Mouse (Mus musculus) kidney, postnatal 0 days (tissue): ENCODE measurements around the gene Itgb2. TPM values are rescaled to one million over a fixed set of nuclear protein-coding genes. Genes with fewer than 3 reads are reported as not detected.

Source experiments
- ATAC-seq: fragments of 200-750 bp; cut with Nextera tagmentation; replicated peaks from 2 replicates; pipeline ENCODE4 v1.8.0; 2017; ENCODE audit warnings: low read depth, moderate number of reproducible peaks, moderate TSS enrichment, moderate library complexity; ENCODE audit not compliant: low FRiP score
- DNase-seq: peaks from one replicate; pipeline ENCODE4 v3.0.0-alpha.2; 2016; ENCODE audit warnings: low spot score
- H3K27ac ChIP-seq: fragments of 300-500 bp; sonication (generic); 2 replicates; pipeline ENCODE4 v1.5.1; 2014; ENCODE audit warnings: mild to moderate bottlenecking
- H3K27me3 ChIP-seq: fragments of 300-500 bp; sonication (generic); 2 replicates; pipeline ENCODE4 v1.6.1; 2014; ENCODE audit warnings: low read length, mixed read lengths; ENCODE audit not compliant: insufficient read depth
- H3K36me3 ChIP-seq: fragments of 300-500 bp; sonication (generic); 2 replicates; pipeline ENCODE4 v1.6.1; 2014; ENCODE audit warnings: low read length, mixed read lengths; ENCODE audit not compliant: insufficient read depth
- H3K4me1 ChIP-seq: fragments of 300-500 bp; sonication (generic); replicated peaks from 2 replicates; pipeline ENCODE4 v1.6.1; 2014; ENCODE audit warnings: antibody characterized with exemption, low read length, mixed read lengths; ENCODE audit not compliant: insufficient read depth
- H3K4me2 ChIP-seq: fragments of 300-500 bp; sonication (generic); 2 replicates; pipeline ENCODE4 v1.6.1; 2014; ENCODE audit warnings: mild to moderate bottlenecking, low read length, moderate library complexity, mixed read lengths
- H3K4me3 ChIP-seq: fragments of 300-500 bp; sonication (generic); replicated peaks from 2 replicates; pipeline ENCODE4 v1.5.1; 2014; ENCODE audit warnings: low read depth, low read length
- H3K9ac ChIP-seq: fragments of 300-500 bp; sonication (generic); 2 replicates; pipeline ENCODE4 v1.6.1; 2014; ENCODE audit warnings: low read depth, low read length
- H3K9me3 ChIP-seq: fragments of 300-500 bp; sonication (generic); replicated peaks from 2 replicates; pipeline ENCODE4 v1.6.1; 2016; ENCODE audit warnings: low read length, inconsistent platforms, mixed read lengths
- CTCF ChIP-seq: IDR thresholded peaks from 2 replicates; pipeline ENCODE4 v1.5.1; 2016; ENCODE audit warnings: antibody characterized with exemption, low read depth, mild to moderate bottlenecking, moderate library complexity
- WGBS: fragments of 180-500 bp; shearing (Covaris S2); extraction: QIAGEN DNeasy Blood & Tissue Kit; methylation state at CpG from one replicate; pipeline ENCODE4 v1.1.7; 2014; 5-methylcytosine and 5-hydroxymethylcytosine counted together
- polyA plus RNA-seq: library from polyadenylated mRNA; unstranded; fragments of >200 nt; fragmentation: Nextera tagmentation; extraction: Ambion mirVana; gene quantifications from 2 replicates; pipeline ENCODE4 v1.2.1, GENCODE M21; 2015

The Itgb2 gene
- polyA plus RNA-seq, 1 experiment from 2014 or later, result 1.4 TPM

DNA sequence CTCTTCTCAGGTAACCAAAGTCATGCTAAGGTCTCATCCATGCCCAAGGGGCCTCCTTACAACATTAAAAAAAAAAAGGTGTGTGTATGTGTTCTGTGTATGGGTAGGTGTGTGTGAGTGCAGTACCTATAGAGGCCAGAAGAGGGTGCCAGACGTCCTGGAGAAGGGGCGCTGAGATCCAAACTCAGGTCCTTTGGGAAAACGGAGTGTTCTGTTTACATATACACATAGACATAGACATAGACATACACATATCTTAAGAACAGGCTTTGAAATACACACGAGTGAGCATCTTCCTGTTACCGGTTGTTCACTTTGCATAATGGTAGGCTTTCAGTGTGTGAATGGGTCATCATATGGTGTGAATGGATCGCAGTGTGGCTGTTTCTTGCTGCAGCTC is 74.1 kb downstream of the Itgb2 start:
- WGBS, result 92% methylated on average over 6 of the region's 6 CpGs
- Histone ChIP-seq H3K4me2 (no peak overlapping the region), H3K36me3 (no peaks in the 10 kb centered on the region), H3K9me3 (no peaks in the 10 kb centered on the region), H3K4me3 (no peak overlapping the region), H3K27me3 (no peaks in the 10 kb centered on the region), H3K27ac (no peak overlapping the region), H3K4me1 (peaks cover 10% of the 10 kb centered on the region; the same call in 1 of the 2 replicates), H3K9ac (no peak overlapping the region)
- no peak for DNase-seq
- no peak for ATAC-seq
- peak; percentile 48 for TF ChIP-seq CTCF

- TF ChIP-seq CTCF, result no peak
- Histone ChIP-seq H3K4me2 (no peak overlapping the region), H3K9ac (no peak overlapping the region), H3K36me3 (peaks cover 2% of the 10 kb centered on the region; the same call in 1 of the 2 replicates), H3K9me3 (no peaks in the 10 kb centered on the region), H3K4me1 (peaks cover 10% of the 10 kb centered on the region; the same call in 1 of the 2 replicates), H3K4me3 (no peak overlapping the region), H3K27ac (peak overlapping the region; percentile 99), H3K27me3 (no peaks in the 10 kb centered on the region)
- DNase-seq (no peak), ATAC-seq (no peak)
- WGBS, result 62% methylated on average over 5 of the region's 5 CpGs
Observed at GRCm38 (mm10) chr10:77604958-77605357, 74.9 kb downstream of the Itgb2 start.

DNA sequence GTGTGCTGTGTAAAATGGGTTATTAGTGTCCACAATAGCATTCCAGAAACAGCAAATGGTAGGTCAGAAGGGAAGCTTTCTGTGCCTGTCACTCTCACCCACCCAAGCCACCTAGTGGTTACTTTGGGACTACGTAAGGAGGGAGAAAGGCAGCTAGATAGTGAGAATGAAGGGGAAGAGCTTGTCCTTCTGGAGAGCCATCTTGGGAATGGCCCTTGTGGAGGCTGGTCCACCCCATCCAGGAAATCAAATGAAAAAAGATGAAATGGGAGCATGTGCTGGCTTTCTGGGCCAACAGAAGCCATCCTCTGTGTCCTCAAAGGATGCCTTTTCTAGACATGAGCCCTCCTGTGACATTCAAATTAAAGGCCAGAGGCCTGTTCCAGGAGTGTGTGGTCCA is 75.3 kb downstream of the Itgb2 start:
- peak; percentile 87 for DNase-seq
- ATAC-seq, result no peak; the same call in 1 of the 2 replicates
- 17% methylated on average over 1 of the region's 1 CpGs for WGBS

DNA sequence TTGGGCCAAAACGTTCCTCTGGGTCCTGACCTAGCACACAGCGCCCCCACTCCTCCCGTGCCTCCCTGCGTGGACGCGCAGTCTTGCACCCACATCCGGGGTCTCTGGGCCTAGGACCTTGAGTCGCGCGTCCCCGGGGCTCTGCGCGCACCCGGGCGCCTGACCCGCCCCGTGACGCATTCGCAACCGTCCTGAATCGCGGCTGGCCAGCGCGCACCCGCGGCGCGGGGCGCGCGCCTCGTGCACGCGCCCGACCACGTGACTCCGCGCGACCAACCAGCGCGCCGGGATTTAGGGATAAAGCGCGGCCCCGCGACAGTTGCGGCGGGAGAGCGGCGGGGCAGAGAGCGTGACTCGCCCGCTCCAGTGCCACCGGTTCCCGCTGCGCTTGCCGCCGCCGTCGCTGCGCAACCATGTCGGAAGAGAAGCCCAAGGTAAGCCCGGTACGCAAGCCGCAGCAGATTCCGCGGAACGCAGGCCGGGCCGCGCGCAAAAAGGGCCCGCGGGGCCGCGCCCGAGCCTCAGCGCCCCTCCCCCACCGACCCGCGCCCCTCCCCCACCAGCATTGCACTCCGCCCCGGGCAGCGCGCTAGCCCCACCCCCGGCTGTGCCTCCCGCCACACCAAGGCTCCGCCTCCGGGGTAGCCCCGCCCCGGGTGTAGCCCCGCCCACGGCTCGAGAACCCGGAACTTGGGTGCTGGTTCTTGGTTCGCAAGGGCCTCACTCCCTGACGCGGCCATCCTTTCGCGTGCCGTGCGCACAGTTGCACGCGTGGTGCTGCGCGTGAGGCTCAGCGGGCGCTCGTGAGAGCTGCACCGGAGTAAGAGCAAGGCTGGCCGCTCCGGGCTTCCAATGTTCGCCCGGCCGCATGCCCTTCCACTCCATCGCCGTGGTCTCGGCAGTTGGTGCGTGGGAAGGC is 76.1 kb downstream of the Itgb2 start, which contains the start of the genes Sumo3 and Gm49325:
Sumo3 (plus strand) TSS at position 190 of the 919 bp plus-strand sequence.
Gm49325 (plus strand) TSS at position 290 of the 919 bp plus-strand sequence.
- no peak for TF ChIP-seq CTCF
- Histone ChIP-seq H3K4me2 (peak within 1 kb of the TSS; percentile 93), H3K9ac (peak within 1 kb of the TSS; percentile 92), H3K4me1 (peaks cover 10% of the 10 kb centered on the region; the same call in 1 of the 2 replicates), H3K9me3 (no peaks in the 10 kb centered on the region), H3K27ac (peak within 1 kb of the TSS; percentile 99), H3K36me3 (peaks cover 14% of the 10 kb centered on the region; the same call in 1 of the 2 replicates), H3K27me3 (no peaks in the 10 kb centered on the region), H3K4me3 (peak within 1 kb of the TSS; percentile 70)
- WGBS, result under 1% methylated on average over 85 of the region's 119 CpGs
- DNase-seq (peak; percentile 94), ATAC-seq (peak; percentile 93)

More for the DNA sequence above, 75.3 kb downstream of the Itgb2 start:
- TF ChIP-seq CTCF, result peak; percentile 80
- Histone ChIP-seq H3K27ac (peak overlapping the region; percentile 99), H3K4me2 (peak overlapping the region; percentile 93), H3K36me3 (peaks cover 6% of the 10 kb centered on the region; the same call in 1 of the 2 replicates), H3K4me3 (peak overlapping the region; percentile 70), H3K4me1 (peaks cover 10% of the 10 kb centered on the region; the same call in 1 of the 2 replicates), H3K9me3 (no peaks in the 10 kb centered on the region), H3K27me3 (no peaks in the 10 kb centered on the region), H3K9ac (peak overlapping the region; percentile 92)

DNA sequence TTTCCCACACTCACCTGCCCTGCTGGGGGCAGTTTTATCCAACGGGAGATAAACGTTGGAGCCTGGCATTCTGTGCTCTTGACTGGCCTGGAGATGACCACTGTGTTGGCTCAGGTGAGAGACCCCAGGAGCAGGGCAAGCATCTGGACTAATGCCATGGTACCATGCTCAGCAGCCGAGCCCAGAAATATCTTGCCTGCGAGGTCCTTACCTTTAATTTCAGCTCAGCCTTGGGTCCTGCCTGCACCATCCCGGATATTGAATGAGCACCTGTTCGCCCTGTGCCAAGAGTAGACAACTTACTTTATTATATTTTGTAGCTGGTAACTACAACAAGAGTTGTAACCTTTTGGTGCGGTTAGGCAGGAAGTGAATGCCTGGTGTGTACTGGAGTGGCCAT is 76.8 kb downstream of the Itgb2 start:
- Histone ChIP-seq H3K27ac (peak overlapping the region; percentile 99), H3K9me3 (no peaks in the 10 kb centered on the region), H3K9ac (peak overlapping the region; percentile 92), H3K4me3 (peak overlapping the region; percentile 70), H3K4me2 (peak overlapping the region; percentile 93), H3K4me1 (peaks cover 10% of the 10 kb centered on the region; the same call in 1 of the 2 replicates), H3K36me3 (peaks cover 18% of the 10 kb centered on the region; the same call in 1 of the 2 replicates), H3K27me3 (no peaks in the 10 kb centered on the region)
- TF ChIP-seq CTCF, result no peak
- DNase-seq, result no peak
- 26% methylated on average over 7 of the region's 7 CpGs for WGBS
- ATAC-seq, result peak; percentile 5; the same call in 1 of the 2 replicates

DNA sequence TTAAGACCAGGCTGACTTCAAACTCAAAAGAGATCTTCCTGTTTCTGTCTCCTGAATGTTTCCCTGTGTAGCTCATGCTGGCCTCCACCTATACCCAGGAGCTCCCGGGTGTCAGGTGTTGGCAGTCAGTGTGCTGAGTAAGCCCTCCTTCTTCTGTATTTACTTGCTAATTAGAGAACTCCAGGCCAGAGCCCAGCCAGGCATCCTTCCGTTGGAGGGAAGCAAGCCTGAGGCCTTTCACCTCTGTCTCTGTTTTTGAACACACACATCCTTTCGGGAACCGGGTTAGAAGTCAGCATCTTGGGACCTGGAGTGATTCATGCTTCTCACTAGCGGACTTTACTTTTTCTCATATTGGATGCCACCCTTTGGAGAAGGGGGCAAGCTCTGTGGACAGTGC is 77.4 kb downstream of the Itgb2 start:
- no peaks in the 10 kb centered on the region for H3K9me3 ChIP-seq
- no peak for TF ChIP-seq CTCF
- no peak for DNase-seq
- no peaks in the 10 kb centered on the region for H3K27me3 ChIP-seq
- no peak for ATAC-seq
- peak overlapping the region; percentile 6; the same call in 1 of the 2 replicates for H3K27ac ChIP-seq
- H3K36me3 ChIP-seq, result peaks cover 18% of the 10 kb centered on the region; the same call in 1 of the 2 replicates
- 48% methylated on average over 5 of the region's 5 CpGs for WGBS
- peak overlapping the region; percentile 70 for H3K4me3 ChIP-seq
- H3K4me1 ChIP-seq, result peaks cover 10% of the 10 kb centered on the region; the same call in 1 of the 2 replicates
- H3K4me2 ChIP-seq, result peak overlapping the region; percentile 93
- no peak overlapping the region for H3K9ac ChIP-seq
